Mouse (Mus musculus) heart, embryonic 14.5 days (tissue): ENCODE measurements at regions not wholly inside any gene's neighbourhood (a gene's known extent, or its start where the extent isn't known, plus 50 kb on each side); places are given as distances from the start of the nearest gene placed in this dataset.
"Not testable (repeated sequence)": the region's sequence is repeated elsewhere in the genome, so short reads cannot be mapped to it uniquely, and the experiment has no call there.

ENCODE experiments used
- ATAC-seq: fragments of 200-750 bp; cut with Nextera tagmentation; 2 replicates; pipeline ENCODE4 v1.8.0; 2017; ENCODE audit warnings: low read depth, moderate TSS enrichment; ENCODE audit not compliant: insufficient number of reproducible peaks, insufficient read depth, low FRiP score
- H3K27ac ChIP-seq, 2 experiments: fragments of 200-500 bp in 1 of 2; fragments of 300-500 bp in 1 of 2; sonication (generic) in 1 of 2; replicated peaks in 1 of 2; 2 replicates each; pipeline ENCODE4 v1.5.1; 2012 to 2014; ENCODE audit warnings: low read depth in 2 of 2, low read length in 2 of 2, control low read depth in 1 of 2, mild to moderate bottlenecking in 1 of 2, mixed read lengths in 1 of 2; ENCODE audit not compliant: control insufficient read depth in 1 of 2, insufficient read depth in 1 of 2
- H3K27me3 ChIP-seq: fragments of 300-500 bp; sonication (generic); 2 replicates; pipeline ENCODE4 v1.6.1; 2014; ENCODE audit warnings: mild to moderate bottlenecking, low read length, control low read depth; ENCODE audit not compliant: control insufficient read depth, insufficient read depth
- H3K36me3 ChIP-seq: fragments of 300-500 bp; sonication (generic); 2 replicates; pipeline ENCODE4 v1.6.1; 2014; ENCODE audit warnings: mild to moderate bottlenecking, control low read depth, low read length, mixed read lengths; ENCODE audit not compliant: control insufficient read depth, insufficient read depth
- H3K4me1 ChIP-seq, 2 experiments: fragments of 200-500 bp in 1 of 2; fragments of 300-500 bp in 1 of 2; sonication (generic) in 1 of 2; 2 replicates each; pipeline ENCODE4 v1.6.1; 2012 to 2014; ENCODE audit warnings: low read length in 2 of 2, control low read depth in 1 of 2, mixed read lengths in 1 of 2; ENCODE audit not compliant: control insufficient read depth in 2 of 2, insufficient read depth in 2 of 2
- H3K4me2 ChIP-seq: fragments of 300-500 bp; sonication (generic); 2 replicates; pipeline ENCODE4 v1.6.1; 2014; ENCODE audit warnings: mild to moderate bottlenecking, low read length
- H3K4me3 ChIP-seq, 2 experiments: fragments of 200-500 bp in 1 of 2; fragments of 300-500 bp in 1 of 2; sonication (generic) in 1 of 2; 2 replicates each; pipeline ENCODE4 v1.5.1; 2012 to 2014; ENCODE audit warnings: low read length in 2 of 2, mild to moderate bottlenecking in 2 of 2, control low read depth in 1 of 2, low read depth in 1 of 2, moderate library complexity in 1 of 2; ENCODE audit not compliant: control insufficient read depth in 1 of 2, insufficient read depth in 1 of 2
- H3K9ac ChIP-seq: fragments of 300-500 bp; sonication (generic); 2 replicates; pipeline ENCODE4 v1.6.1; 2014; ENCODE audit warnings: mild to moderate bottlenecking, low read length
- H3K9me3 ChIP-seq: fragments of 300-500 bp; sonication (generic); 2 replicates; pipeline ENCODE4 v1.6.1; 2016; ENCODE audit warnings: low read length, control low read depth; ENCODE audit not compliant: control insufficient read depth
- WGBS: fragments of 180-500 bp; shearing (Covaris S2); extraction: QIAGEN DNeasy Blood & Tissue Kit; methylation state at CpG from one replicate; pipeline ENCODE4 v1.1.7; 2014; 5-methylcytosine and 5-hydroxymethylcytosine counted together

GRCm38 (mm10) chr13:4935940-4936339, 327.0 kb upstream of the Akr1e1 start:
- WGBS, result 45% methylated on average over 4 of the region's 4 CpGs
- H3K4me1 ChIP-seq, result no peaks in the 10 kb centered on the region; a peak in 1 of 4 replicates
- no peak for ATAC-seq
- no peak overlapping the region for H3K4me3 ChIP-seq
- H3K9ac ChIP-seq, result no peak overlapping the region
- no peak overlapping the region for H3K27ac ChIP-seq
- H3K4me2 ChIP-seq, result no peak overlapping the region
- no peaks in the 10 kb centered on the region for H3K36me3 ChIP-seq
- no peaks in the 10 kb centered on the region for H3K9me3 ChIP-seq
- H3K27me3 ChIP-seq, result no peaks in the 10 kb centered on the region

GRCm38 (mm10) chr13:4939849-4940248, 330.9 kb upstream of the Akr1e1 start:
- H3K36me3 ChIP-seq, result no peaks in the 10 kb centered on the region
- H3K4me3 ChIP-seq, result no peak overlapping the region
- H3K27me3 ChIP-seq, result no peaks in the 10 kb centered on the region
- no peak overlapping the region for H3K9ac ChIP-seq
- H3K9me3 ChIP-seq, result no peaks in the 10 kb centered on the region
- H3K4me1 ChIP-seq, result no peaks in the 10 kb centered on the region; a peak in 1 of 4 replicates
- no peak overlapping the region for H3K4me2 ChIP-seq
- no peak overlapping the region for H3K27ac ChIP-seq
- no peak for ATAC-seq

- WGBS, result 17% methylated on average over 4 of the region's 14 CpGs
- H3K4me3 ChIP-seq, H3K4me1 ChIP-seq, H3K27me3 ChIP-seq, H3K36me3 ChIP-seq, H3K9ac ChIP-seq, ATAC-seq, H3K27ac ChIP-seq, H3K9me3 ChIP-seq, H3K4me2 ChIP-seq: not testable (repeated sequence)
These were observed 333.5 kb upstream of the Akr1e1 start for GRCm38 (mm10) chr13:4942490-4942889.

GRCm38 (mm10) chr13:4943046-4943445, 334.1 kb upstream of the Akr1e1 start:
- Histone ChIP-seq H3K4me3 (peak overlapping the region; percentile 39 to 50), H3K36me3 (no peaks in the 10 kb centered on the region), H3K27me3 (no peaks in the 10 kb centered on the region), H3K4me1 (no peaks in the 10 kb centered on the region), H3K27ac (no peak overlapping the region), H3K9me3 (no peaks in the 10 kb centered on the region), H3K4me2 (peak overlapping the region; percentile 59), H3K9ac (peak overlapping the region; percentile 64)
- no peak for ATAC-seq
- WGBS, result 33% methylated on average over 7 of the region's 7 CpGs

GRCm38 (mm10) chr13:4955384-4955783, 346.4 kb upstream of the Akr1e1 start:
- ATAC-seq, result no peak
- H3K4me2 ChIP-seq, result no peak overlapping the region
- H3K36me3 ChIP-seq, result no peaks in the 10 kb centered on the region
- WGBS, result 81% methylated on average over 3 of the region's 3 CpGs
- no peaks in the 10 kb centered on the region for H3K4me1 ChIP-seq
- no peak overlapping the region for H3K9ac ChIP-seq
- H3K4me3 ChIP-seq, result no peak overlapping the region
- no peaks in the 10 kb centered on the region for H3K27me3 ChIP-seq
- no peaks in the 10 kb centered on the region for H3K9me3 ChIP-seq
- H3K27ac ChIP-seq, result no peak overlapping the region

GRCm38 (mm10) chr13:4964824-4965223, 355.9 kb upstream of the Akr1e1 start:
- Histone ChIP-seq H3K4me3 (no peak overlapping the region), H3K36me3 (no peaks in the 10 kb centered on the region), H3K4me1 (no peaks in the 10 kb centered on the region), H3K9me3 (no peaks in the 10 kb centered on the region), H3K27ac (no peak overlapping the region), H3K4me2 (no peak overlapping the region), H3K27me3 (no peaks in the 10 kb centered on the region), H3K9ac (no peak overlapping the region)
- ATAC-seq, result no peak

GRCm38 (mm10) chr13:4970081-4970892, 361.3 kb upstream of the Akr1e1 start:
- no peaks in the 10 kb centered on the region for H3K36me3 ChIP-seq
- H3K4me2 ChIP-seq, result no peak overlapping the region
- no peaks in the 10 kb centered on the region for H3K4me1 ChIP-seq
- H3K27me3 ChIP-seq, result no peaks in the 10 kb centered on the region
- no peak overlapping the region for H3K27ac ChIP-seq
- H3K4me3 ChIP-seq, result no peak overlapping the region
- no peak overlapping the region for H3K9ac ChIP-seq
- no peaks in the 10 kb centered on the region for H3K9me3 ChIP-seq
- ATAC-seq, result no peak
- WGBS, result 65% methylated on average over 2 of the region's 2 CpGs

GRCm38 (mm10) chr13:4971472-4972067, 362.6 kb upstream of the Akr1e1 start:
- ATAC-seq, result no peak
- H3K9ac ChIP-seq, result no peak overlapping the region
- WGBS, result 77% methylated on average over 4 of the region's 4 CpGs
- no peaks in the 10 kb centered on the region for H3K36me3 ChIP-seq
- H3K4me2 ChIP-seq, result no peak overlapping the region
- H3K4me1 ChIP-seq, result no peaks in the 10 kb centered on the region
- no peak overlapping the region for H3K27ac ChIP-seq
- H3K27me3 ChIP-seq, result no peaks in the 10 kb centered on the region
- H3K4me3 ChIP-seq, result no peak overlapping the region
- H3K9me3 ChIP-seq, result no peaks in the 10 kb centered on the region
